In the genomic region with DNA sequence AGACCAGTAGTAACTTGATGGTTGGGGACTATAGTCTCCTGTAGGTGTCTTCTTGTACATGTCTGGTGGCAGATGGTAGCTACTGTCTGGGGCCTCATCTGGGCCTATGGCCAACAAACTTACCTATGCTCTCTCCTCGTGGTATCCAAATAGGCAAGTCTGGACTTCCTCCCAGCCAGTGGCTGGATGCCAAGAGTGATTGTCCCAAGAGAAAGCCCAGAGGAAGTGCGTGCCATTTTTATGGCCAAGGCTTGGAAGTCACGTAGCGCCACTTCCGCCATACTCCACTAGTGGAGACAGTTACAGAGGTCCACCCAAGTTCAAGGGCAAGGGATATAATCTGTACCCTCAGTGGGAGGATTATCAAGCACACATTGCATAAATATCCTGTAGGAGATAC, we compare ENCODE assay signal across 10 mouse cellular contexts. TPM values are rescaled to one million over a fixed set of nuclear protein-coding genes. Genes with fewer than 3 reads are reported as not detected.
A peak's percentile ranks its signal among the peaks of the same experiment; 100 is the strongest.
DNase-seq lines count a peak whose midpoint lies in the region; ATAC-seq and TF ChIP-seq lines count a peak whose summit lies in the region.
"Had no signal": no experiment of that assay in that cellular context is flagged by ENCODE, and none has a peak within 500 bp of the region (broad histone marks: within the 10 kb centered on the region; RNA-seq: fewer than 3 reads in every experiment).

No protein-coding gene starts in this region.

- H3K9me3 ChIP-seq in kidney, embryonic 16.5 days (ENCODE audit: low read length): no peaks in the 10 kb centered on the region

- H3K4me1 ChIP-seq in kidney, embryonic 16.5 days (ENCODE audit: insufficient read depth, low read length): peaks cover 3% of the 10 kb centered on the region
- peaks cover 13% of the 10 kb centered on the region for H3K4me1 ChIP-seq in brown adipose tissue, adult 24 weeks (ENCODE audit: control insufficient read depth, insufficient read depth, insufficient read length, low read length)
- H3K4me1 ChIP-seq in kidney, adult 2 months (ENCODE audit: control insufficient read depth, insufficient read depth, low read length): no peaks in the 10 kb centered on the region

- H3K27me3 ChIP-seq in kidney, embryonic 16.5 days (ENCODE audit: insufficient read depth, low read length): no peaks in the 10 kb centered on the region
- no peaks in the 10 kb centered on the region for H3K27me3 ChIP-seq in kidney, adult 2 months (replicated peaks; ENCODE audit: control insufficient read depth, insufficient read depth, low read length)

- no peak overlapping the region for H3K27ac ChIP-seq in kidney, embryonic 16.5 days (ENCODE audit: low read length)
- H3K27ac ChIP-seq in brown adipose tissue, adult 24 weeks (replicated peaks; ENCODE audit: low read depth, low read length): 0 out of 2 replicates have a peak overlapping the region, but pooled peaks have one; percentile 2
- 0 out of 2 replicates have a peak overlapping the region, but pooled peaks have one; percentile 16 for H3K27ac ChIP-seq in kidney, adult 2 months (ENCODE audit: insufficient read depth, low read depth, low read length)
- H3K27ac ChIP-seq: hindbrain, embryonic 14.5 days had no signal

- ATAC-seq in kidney, embryonic 16.5 days (ENCODE audit: low FRiP score, low TSS enrichment): no peak

- WGBS in kidney, embryonic 16.5 days: 54% methylated on average over 5 of the region's 5 CpGs
- WGBS in kidney, adult 2 months: 50% methylated on average over 5 of the region's 5 CpGs

- TF ChIP-seq CTCF in kidney, adult 2 months (conservative IDR thresholded peaks at IDR 0.05; ENCODE audit: insufficient read depth, insufficient read length, low read depth, low read length): no peak

- H3K4me3 ChIP-seq in kidney, embryonic 16.5 days (ENCODE audit: low read length): no peak overlapping the region
- H3K4me3 ChIP-seq in brown adipose tissue, adult 24 weeks (ENCODE audit: insufficient read depth, low read depth, low read length): no peak overlapping the region
- H3K4me3 ChIP-seq in kidney, adult 2 months (ENCODE audit: insufficient read depth, low read depth, low read length): no peak overlapping the region

- no peak overlapping the region for H3K9ac ChIP-seq in kidney, embryonic 16.5 days (replicated peaks; ENCODE audit: low read length)
- H3K9ac ChIP-seq: hindbrain, embryonic 14.5 days had no signal

- H3K36me3 ChIP-seq in kidney, embryonic 16.5 days (ENCODE audit: insufficient read depth, low read length): no peaks in the 10 kb centered on the region
- no peaks in the 10 kb centered on the region for H3K36me3 ChIP-seq in kidney, adult 2 months (ENCODE audit: control insufficient read depth, insufficient read depth, low read length)

- H3K4me2 ChIP-seq in kidney, embryonic 16.5 days (replicated peaks; ENCODE audit: low read depth, low read length): no peak overlapping the region
- H3K4me2 ChIP-seq: hindbrain, embryonic 14.5 days; midbrain, embryonic 11.5 days had no signal

- peak; percentile 62 for DNase-seq in kidney, adult 18-20 months
- DNase-seq in kidney, adult 2 months: peak; percentile 88
- DNase-seq in lung, postnatal 10 days: peak; percentile 60
- no peak for DNase-seq in neural tube, embryonic 10.5 days (ENCODE audit: extremely low spot score, low spot score)
- DNase-seq in layer of hippocampus, postnatal 10 days (ENCODE audit: low spot score in 2 of 2): no peak
- DNase-seq: thymus, adult 18-20 months had no signal

- TF ChIP-seq POLR2A in kidney, adult 2 months (IDR thresholded peaks at IDR 0.05; ENCODE audit: low read depth, low read length): no peak

RNA-seq across cellular contexts. Expression of gene Nr2c2, which starts 49.9 kb away (rescaled TPM):
- 12.6 and 16.5 TPM in 2 replicates for polyA plus RNA-seq in kidney, embryonic 16.5 days (2015; fragmentation: Nextera tagmentation; extraction: Ambion mirVana)
- polyA plus RNA-seq in brown adipose tissue, adult 24 weeks (2012; ENCODE audit: insufficient read depth, insufficient read length, missing spikeins): 7.8 and 8.8 TPM in 2 replicates
- polyA plus RNA-seq in kidney, adult 2 months (2012; rRNA removed): 14.5 and 15.5 TPM in 2 replicates
- total RNA-seq in layer of hippocampus, postnatal 10 days (2021): 10 to 100 TPM; 83.7 to 86.6 TPM

Comparison
In these comparisons a context has a peak if more than half of its experiments do, and no peak if none do; other contexts are left out.
1. DNase-seq: peak in kidney, adult 18-20 months (single experiment), kidney, adult 2 months (single experiment) and lung, postnatal 10 days (single experiment); none in neural tube, embryonic 10.5 days (single experiment) and layer of hippocampus, postnatal 10 days (0 of 2).